In genomic region chr10:77258704-77259621, GRCm38 (mm10) we compare ENCODE assay signal across 7 mouse cellular contexts. TPM values are rescaled to one million over a fixed set of nuclear protein-coding genes. Genes with fewer than 3 reads are reported as not detected.
DNase-seq lines count a peak whose midpoint lies in the region; ATAC-seq lines count a peak whose summit lies in the region.

TSS of gene Pofut2 (plus strand) at chr10:77259218.

- H3K36me3 ChIP-seq in intestine, embryonic 16.5 days (ENCODE audit: control insufficient read depth, insufficient read depth, low read length), result peaks cover 11% of the 10 kb centered on the region
- peaks cover 4% of the 10 kb centered on the region for H3K36me3 ChIP-seq in midbrain, embryonic 11.5 days (ENCODE audit: control insufficient read depth, insufficient read depth, low read length)

- peak within 1 kb of the TSS; percentile 96 for H3K9ac ChIP-seq in intestine, embryonic 16.5 days (ENCODE audit: low read depth, low read length)
- H3K9ac ChIP-seq in midbrain, embryonic 11.5 days (ENCODE audit: low read length), result peak within 1 kb of the TSS; percentile 87

- peak within 1 kb of the TSS; percentile 88 for H3K4me2 ChIP-seq in intestine, embryonic 16.5 days (ENCODE audit: low read depth, low read length)
- H3K4me2 ChIP-seq in midbrain, embryonic 11.5 days, result peak within 1 kb of the TSS; percentile 85

- intact Hi-C loops in left cerebral cortex, postnatal 36 days (cut with DNase I), result no loop called here

- under 1% methylated on average over 81 of the region's 81 CpGs for WGBS in intestine, embryonic 16.5 days
- under 1% methylated on average over 81 of the region's 81 CpGs for WGBS in midbrain, embryonic 11.5 days

- peak within 1 kb of the TSS; percentile 89 for H3K4me3 ChIP-seq in intestine, embryonic 16.5 days (ENCODE audit: low read length)
- H3K4me3 ChIP-seq in midbrain, embryonic 11.5 days (ENCODE audit: low read depth, low read length), result peak within 1 kb of the TSS; percentile 91

- peak within 1 kb of the TSS; percentile 84 for H3K27ac ChIP-seq in intestine, embryonic 16.5 days (ENCODE audit: low read length)
- H3K27ac ChIP-seq in midbrain, embryonic 11.5 days (ENCODE audit: low read depth, low read length), result peak within 1 kb of the TSS; percentile 78

- no peaks in the 10 kb centered on the region for H3K27me3 ChIP-seq in intestine, embryonic 16.5 days (replicated peaks; ENCODE audit: control insufficient read depth, insufficient read depth, low read length)
- no peaks in the 10 kb centered on the region; the same call in 1 of the 2 replicates for H3K27me3 ChIP-seq in midbrain, embryonic 11.5 days (ENCODE audit: control insufficient read depth, insufficient read depth, low read length)

- peak; percentile 93 for DNase-seq in adrenal gland, adult 8-10 months
- DNase-seq in embryo, embryonic 9.5 days (ENCODE audit: extremely low spot score), result peak; percentile 97
- DNase-seq in gastrocnemius, postnatal 4 days (ENCODE audit: low spot score in 2 of 2), result peak; percentile 94 to 96
- DNase-seq in left cerebral cortex, postnatal 36 days (ENCODE audit: low spot score in 2 of 2), result peak; percentile 92 to 94
- peak; percentile 99 for DNase-seq in midbrain, embryonic 11.5 days (ENCODE audit: low spot score, missing footprints)
- peak; percentile 98 for DNase-seq in skeletal muscle tissue, adult 2 months (ENCODE audit: low read depth, low spot score)

- peaks cover 20% of the 10 kb centered on the region for H3K4me1 ChIP-seq in intestine, embryonic 16.5 days (ENCODE audit: control insufficient read depth, insufficient read depth, low read length)
- peaks cover 6% of the 10 kb centered on the region for H3K4me1 ChIP-seq in midbrain, embryonic 11.5 days (ENCODE audit: control insufficient read depth, insufficient read depth, low read length)

- peak; percentile 99 for ATAC-seq in intestine, embryonic 16.5 days
- ATAC-seq in midbrain, embryonic 11.5 days (ENCODE audit: low FRiP score), result peak; percentile 98

- H3K9me3 ChIP-seq in intestine, embryonic 16.5 days (ENCODE audit: control insufficient read depth, low read length), result no peaks in the 10 kb centered on the region
- H3K9me3 ChIP-seq in midbrain, embryonic 11.5 days (ENCODE audit: control insufficient read depth, low read length), result no peaks in the 10 kb centered on the region

RNA-seq across cellular contexts. Expression of gene Pofut2, which starts in this region (rescaled TPM):
- 10 to 100 TPM; 82.9 to 90.5 (median 87.2) TPM for total RNA-seq in adrenal gland, adult 8-10 months (2022)
- total RNA-seq in gastrocnemius, postnatal 4 days (2021), result 10 to 100 TPM; 66.7 to 70.2 TPM
- polyA plus RNA-seq in intestine, embryonic 16.5 days (2015; fragmentation: Nextera tagmentation; extraction: Ambion mirVana), result 101 and 108 TPM in 2 replicates
- 10 to 100 TPM; 32.6 to 33.0 TPM for total RNA-seq in left cerebral cortex, postnatal 36 days (2021)
- 63.6 and 69.7 TPM in 2 replicates for polyA plus RNA-seq in midbrain, embryonic 11.5 days (2014; fragmentation: Nextera tagmentation; extraction: Ambion mirVana)

Comparison
In these comparisons a context has a peak if more than half of its experiments do, and no peak if none do; other contexts are left out.
1. Peak in every context shown above with its lines: DNase-seq, ATAC-seq, H3K4me3 ChIP-seq and H3K27ac ChIP-seq.